Mouse (Mus musculus): ENCODE data around the gene Cct8l1. TPM values are rescaled to one million over a fixed set of nuclear protein-coding genes. Genes with fewer than 3 reads are reported as not detected.

The Cct8l1 gene
- polyA plus RNA-seq, 1 experiment from 2014 or later = 0.06 TPM

DNA sequence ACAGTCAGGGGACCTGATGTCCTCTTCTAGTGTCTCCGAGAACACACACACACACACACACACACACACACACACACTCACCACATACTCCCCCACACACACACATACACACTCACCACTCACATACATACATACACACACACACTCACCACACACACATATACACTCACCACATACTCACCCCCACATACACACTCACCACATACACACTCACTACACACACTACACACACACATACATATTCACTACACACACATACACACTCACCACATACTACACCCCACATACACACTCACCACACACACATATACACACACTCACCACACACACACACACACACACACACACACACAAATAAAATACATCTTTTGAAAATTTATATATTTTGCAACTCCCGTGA lies 31.0 kb downstream of the Cct8l1 start:
- no peak overlapping the region for H3K4me2 ChIP-seq
- no peak overlapping the region for H3K27ac ChIP-seq (replicated peaks)
- no peak for ATAC-seq (ENCODE audit: insufficient read depth)
- no peaks in the 10 kb centered on the region for H3K4me1 ChIP-seq (replicated peaks)
- no peak overlapping the region for H3K9ac ChIP-seq
- H3K9me3 ChIP-seq (replicated peaks) = no peaks in the 10 kb centered on the region
- no peak overlapping the region for H3K4me3 ChIP-seq (replicated peaks)
- WGBS (ENCODE audit: insufficient replicate concordance) = 49% methylated on average over 2 of the region's 2 CpGs
- H3K27me3 ChIP-seq = no peaks in the 10 kb centered on the region
- no peaks in the 10 kb centered on the region for H3K36me3 ChIP-seq (replicated peaks)

DNA sequence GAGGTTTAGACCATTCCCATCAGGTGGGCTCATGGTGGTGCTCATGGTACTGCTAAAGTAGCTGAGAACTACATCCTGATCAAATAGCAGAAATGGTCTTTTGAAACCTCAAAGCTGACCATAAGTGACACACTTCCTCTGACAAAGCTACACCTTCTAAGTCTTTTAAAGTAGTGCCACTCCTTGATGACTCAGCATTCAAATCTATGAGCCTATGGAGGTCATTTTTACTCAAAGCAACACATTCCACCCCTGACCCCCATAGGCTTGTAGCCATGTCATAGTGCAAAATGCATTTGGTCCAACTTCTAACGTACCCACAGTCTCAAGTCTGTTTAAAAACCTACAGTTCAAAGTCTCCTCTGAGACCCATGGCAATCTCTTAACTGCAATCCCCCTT lies 35.0 kb downstream of the Cct8l1 start:
- Histone ChIP-seq H3K4me2 (no peak overlapping the region), H3K4me3 (replicated peaks) (no peak overlapping the region), H3K27ac (replicated peaks) (no peak overlapping the region), H3K9ac (no peak overlapping the region), H3K36me3 (replicated peaks) (no peaks in the 10 kb centered on the region), H3K27me3 (no peaks in the 10 kb centered on the region), H3K9me3 (replicated peaks) (no peaks in the 10 kb centered on the region), H3K4me1 (replicated peaks) (no peaks in the 10 kb centered on the region)
- ATAC-seq (ENCODE audit: insufficient read depth) = no peak
- WGBS (ENCODE audit: insufficient replicate concordance) = 57% methylated on average over 1 of the region's 1 CpGs

DNA sequence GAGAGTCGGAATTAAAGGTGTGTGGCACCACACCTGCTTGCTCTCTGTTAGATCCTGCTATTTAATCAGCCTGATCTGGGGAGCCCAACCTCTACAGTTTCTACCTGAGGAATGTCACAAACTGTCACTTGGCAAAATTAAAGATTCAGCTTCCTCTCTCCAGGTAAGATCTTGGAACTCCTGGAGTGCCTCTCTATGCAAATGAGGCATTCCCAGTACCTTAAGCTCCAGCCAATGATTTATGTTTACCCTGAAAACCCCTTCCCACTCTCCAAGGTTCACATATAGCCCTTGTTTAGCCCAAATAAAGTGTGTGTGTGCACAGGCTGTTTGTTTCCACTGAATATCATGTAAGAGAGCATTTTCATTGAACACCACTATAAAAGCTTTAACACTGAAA lies 38.3 kb downstream of the Cct8l1 start:
- Histone ChIP-seq H3K4me2 (no peak overlapping the region), H3K9ac (no peak overlapping the region), H3K36me3 (replicated peaks) (no peaks in the 10 kb centered on the region), H3K9me3 (replicated peaks) (no peaks in the 10 kb centered on the region), H3K27me3 (no peaks in the 10 kb centered on the region), H3K4me3 (replicated peaks) (no peak overlapping the region), H3K4me1 (replicated peaks) (no peaks in the 10 kb centered on the region), H3K27ac (replicated peaks) (no peak overlapping the region)
- ATAC-seq (ENCODE audit: insufficient read depth) = no peak
- WGBS (ENCODE audit: insufficient replicate concordance) = 36% methylated on average over 1 of the region's 1 CpGs

DNA sequence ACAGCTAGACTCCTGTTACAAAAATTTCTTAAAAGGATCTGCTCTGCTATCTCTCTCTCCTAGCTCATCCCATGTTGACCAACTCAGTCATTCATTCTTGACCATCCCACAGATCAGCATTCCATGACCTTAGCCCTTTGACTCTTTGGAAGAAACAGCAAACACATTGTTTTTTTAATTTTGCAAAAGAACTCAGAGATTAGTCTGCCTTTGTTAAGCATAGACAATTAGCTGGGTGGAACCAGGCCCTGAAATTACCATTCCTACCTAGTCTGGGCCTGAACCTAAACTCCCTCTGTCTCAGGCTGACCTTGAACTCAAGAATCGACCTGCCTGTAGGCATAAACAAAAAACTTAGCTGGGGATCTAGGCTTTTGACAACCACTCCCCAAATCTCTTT lies 38.8 kb downstream of the Cct8l1 start:
- Histone ChIP-seq H3K4me2 (no peak overlapping the region), H3K9ac (no peak overlapping the region), H3K4me3 (replicated peaks) (no peak overlapping the region), H3K36me3 (replicated peaks) (no peaks in the 10 kb centered on the region), H3K27ac (replicated peaks) (no peak overlapping the region), H3K4me1 (replicated peaks) (no peaks in the 10 kb centered on the region), H3K27me3 (no peaks in the 10 kb centered on the region), H3K9me3 (replicated peaks) (no peaks in the 10 kb centered on the region)
- WGBS (ENCODE audit: insufficient replicate concordance) = 19% methylated on average over 1 of the region's 1 CpGs
- ATAC-seq (ENCODE audit: insufficient read depth) = no peak

DNA sequence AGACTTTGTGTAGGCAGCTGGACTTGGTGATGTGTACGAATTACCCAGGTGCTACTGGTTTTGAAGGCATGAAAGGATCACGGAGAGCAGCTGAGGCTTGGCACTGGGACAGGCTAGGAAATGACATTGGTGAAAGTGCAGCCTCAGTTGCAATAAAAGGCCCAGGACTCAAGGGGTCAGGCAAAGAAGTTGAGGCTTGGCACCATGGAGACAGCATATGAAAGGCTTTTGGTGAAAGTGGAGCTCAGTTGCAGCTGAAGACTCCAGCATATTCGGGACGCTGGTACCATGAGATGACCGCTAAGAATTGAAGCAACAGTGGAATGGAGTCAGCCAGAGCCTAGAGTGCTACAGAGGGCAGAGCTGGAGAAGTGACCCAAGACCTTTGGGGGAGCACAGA lies 39.8 kb downstream of the Cct8l1 start:
- ATAC-seq (ENCODE audit: insufficient read depth) = no peak
- no peaks in the 10 kb centered on the region for H3K4me1 ChIP-seq (replicated peaks)
- H3K27ac ChIP-seq (replicated peaks) = no peak overlapping the region
- no peaks in the 10 kb centered on the region for H3K27me3 ChIP-seq
- no peak overlapping the region for H3K9ac ChIP-seq
- H3K36me3 ChIP-seq (replicated peaks) = no peaks in the 10 kb centered on the region
- H3K4me2 ChIP-seq = no peak overlapping the region
- 60% methylated on average over 5 of the region's 5 CpGs for WGBS (ENCODE audit: insufficient replicate concordance)
- H3K9me3 ChIP-seq (replicated peaks) = no peaks in the 10 kb centered on the region
- H3K4me3 ChIP-seq (replicated peaks) = no peak overlapping the region

DNA sequence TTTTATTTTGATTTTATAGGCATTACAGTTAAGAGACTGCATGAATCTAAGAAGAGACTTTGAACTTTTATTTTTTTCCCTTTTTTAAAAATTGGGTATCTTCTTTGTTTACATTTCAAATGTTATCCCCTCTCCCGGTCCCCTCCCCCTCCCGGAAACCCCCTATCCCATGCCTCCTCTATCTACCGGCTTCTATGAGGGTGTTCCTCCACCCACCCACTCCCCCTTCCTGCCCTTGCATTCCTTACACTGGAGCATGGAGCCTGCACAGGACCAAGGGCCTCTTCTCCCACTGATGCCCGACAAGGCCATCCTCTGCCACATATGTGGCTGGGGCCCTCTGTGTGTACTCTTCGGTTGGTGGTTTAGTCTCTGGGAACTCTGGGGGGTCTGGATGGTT lies 40.5 kb downstream of the Cct8l1 start:
- no peak for ATAC-seq (ENCODE audit: insufficient read depth)
- Histone ChIP-seq H3K9me3 (replicated peaks) (no peaks in the 10 kb centered on the region), H3K36me3 (replicated peaks) (no peaks in the 10 kb centered on the region), H3K4me1 (replicated peaks) (no peaks in the 10 kb centered on the region), H3K4me3 (replicated peaks) (no peak overlapping the region), H3K27me3 (no peaks in the 10 kb centered on the region), H3K4me2 (no peak overlapping the region), H3K9ac (no peak overlapping the region), H3K27ac (replicated peaks) (no peak overlapping the region)
- WGBS (ENCODE audit: insufficient replicate concordance) = 64% methylated on average over 5 of the region's 5 CpGs

Other genes starting within 250 kb of the Cct8l1 start
- 5.8 and 7.4 TPM in 2 replicates for gene Kmt2c, start 17.3 kb upstream of the Cct8l1 start, polyA plus RNA-seq (2015; fragmentation: Nextera tagmentation; extraction: Ambion mirVana)
- gene Xrcc2, start 189.8 kb downstream of the Cct8l1 start, polyA plus RNA-seq (2015; fragmentation: Nextera tagmentation; extraction: Ambion mirVana) = 3.3 and 3.8 TPM in 2 replicates
- gene Actr3b, start 243.9 kb downstream of the Cct8l1 start, polyA plus RNA-seq (2015; fragmentation: Nextera tagmentation; extraction: Ambion mirVana) = 0.41 and 0.60 TPM in 2 replicates